Mouse (Mus musculus) ES-E14 (cell line): Measurements from ENCODE around the gene Adssl1.

Experiments
- CHD2 ChIP-seq: IDR thresholded peaks from 2 replicates; pipeline ENCODE4 v1.6.1; 2014; ENCODE audit warnings: mild to moderate bottlenecking, low read depth, low read length, inconsistent platforms
- MAFK ChIP-seq: IDR thresholded peaks from 2 replicates; pipeline ENCODE4 v1.6.1; 2014; ENCODE audit warnings: mild to moderate bottlenecking, low read depth, low read length, inconsistent platforms; ENCODE audit not compliant: insufficient read depth

GRCm38 (mm10) chr12:112576749-112577148 lies 43.1 kb upstream of the Adssl1 start:
- TF ChIP-seq MAFK (no peak), CHD2 (no peak)
